Mouse (Mus musculus): ENCODE data around the gene Atxn7l1. TPM values are rescaled to one million over a fixed set of nuclear protein-coding genes. Genes with fewer than 3 reads are reported as not detected.

The Atxn7l1 gene
- total RNA-seq, 2 experiments from 2014 or later: 61.4 to 62.9 TPM

- intact Hi-C loops (cut with DNase I): loop anchor here (10.0 kb wide), 1 partner anchor 241 kb away; no protein-coding TSS in a partner anchor
- DNase-seq: no peak
These were observed 118.4 kb downstream of the Atxn7l1 start for GRCm38 (mm10) chr12:33265877-33266276.

- intact Hi-C loops (cut with DNase I): loop anchor here (10.0 kb wide), 1 partner anchor 243 kb away; no protein-coding TSS in a partner anchor
- peak; percentile 18 for DNase-seq
These were observed 120.5 kb downstream of the Atxn7l1 start for GRCm38 (mm10) chr12:33267965-33268364.

- peak; percentile 72 for DNase-seq
- intact Hi-C loops (cut with DNase I): loop anchor here (10.0 kb wide), 2 partner anchors 65 to 245 kb away; no protein-coding TSS in a partner anchor
These were observed 122.2 kb downstream of the Atxn7l1 start for GRCm38 (mm10) chr12:33269743-33270142.

- intact Hi-C loops (cut with DNase I): loop anchor here (10.0 kb wide), 1 partner anchor 63 kb away; no protein-coding TSS in a partner anchor
- no peak for DNase-seq
These were observed 124.4 kb downstream of the Atxn7l1 start for GRCm38 (mm10) chr12:33271865-33272264.

- intact Hi-C loops (cut with DNase I): loop anchor here (10.0 kb wide), 1 partner anchor 62 kb away; no protein-coding TSS in a partner anchor
- no peak for DNase-seq
These were observed 124.9 kb downstream of the Atxn7l1 start for GRCm38 (mm10) chr12:33272441-33272840.

- no peak for DNase-seq
- intact Hi-C loops (cut with DNase I): loop anchor here (10.0 kb wide), 1 partner anchor 62 kb away; no protein-coding TSS in a partner anchor
These were observed 125.7 kb downstream of the Atxn7l1 start for GRCm38 (mm10) chr12:33273147-33273546.

GRCm38 (mm10) chr12:33273668-33274067 lies 126.2 kb downstream of the Atxn7l1 start:
- DNase-seq: no peak
- intact Hi-C loops (cut with DNase I): loop anchor here (10.0 kb wide), 1 partner anchor 61 kb away; no protein-coding TSS in a partner anchor

GRCm38 (mm10) chr12:33276028-33276427 lies 128.5 kb downstream of the Atxn7l1 start:
- DNase-seq: peak; percentile 43
- intact Hi-C loops (cut with DNase I): loop anchor here (10.0 kb wide), 1 partner anchor 59 kb away; no protein-coding TSS in a partner anchor

GRCm38 (mm10) chr12:33277427-33277826 lies 129.9 kb downstream of the Atxn7l1 start:
- DNase-seq: no peak
- intact Hi-C loops (cut with DNase I): loop anchor here (10.0 kb wide), 1 partner anchor 57 kb away; no protein-coding TSS in a partner anchor

GRCm38 (mm10) chr12:33279159-33279558 lies 131.7 kb downstream of the Atxn7l1 start:
- intact Hi-C loops (cut with DNase I): loop anchor here (10.0 kb wide), 1 partner anchor 56 kb away; no protein-coding TSS in a partner anchor
- no peak for DNase-seq

- DNase-seq: peak; percentile 69
- intact Hi-C loops (cut with DNase I): no loop called here
These were observed 133.3 kb downstream of the Atxn7l1 start for GRCm38 (mm10) chr12:33280805-33281204.

- no peak for DNase-seq
- intact Hi-C loops (cut with DNase I): no loop called here
These were observed 136.9 kb downstream of the Atxn7l1 start for GRCm38 (mm10) chr12:33284344-33284936.

- intact Hi-C loops (cut with DNase I): no loop called here
- no peak for DNase-seq
These were observed 137.9 kb downstream of the Atxn7l1 start for GRCm38 (mm10) chr12:33285354-33285753.

- intact Hi-C loops (cut with DNase I): no loop called here
- peak; percentile 67 for DNase-seq
These were observed 138.6 kb downstream of the Atxn7l1 start for GRCm38 (mm10) chr12:33285933-33286649.

- intact Hi-C loops (cut with DNase I): no loop called here
- no peak for DNase-seq
These were observed 140.2 kb downstream of the Atxn7l1 start for GRCm38 (mm10) chr12:33287686-33288085.

GRCm38 (mm10) chr12:33288746-33289145 lies 141.3 kb downstream of the Atxn7l1 start:
- intact Hi-C loops (cut with DNase I): no loop called here
- no peak for DNase-seq

GRCm38 (mm10) chr12:33302070-33302469 lies 154.6 kb downstream of the Atxn7l1 start:
- intact Hi-C loops (cut with DNase I): no loop called here
- peak; percentile 42 for DNase-seq

- intact Hi-C loops (cut with DNase I): no loop called here
- DNase-seq: peak; percentile 31
These were observed 155.3 kb downstream of the Atxn7l1 start for GRCm38 (mm10) chr12:33302523-33303383.

GRCm38 (mm10) chr12:33303384-33303770 lies 155.9 kb downstream of the Atxn7l1 start:
- intact Hi-C loops (cut with DNase I): no loop called here
- no peak for DNase-seq

GRCm38 (mm10) chr12:33305106-33305505 lies 157.6 kb downstream of the Atxn7l1 start:
- no peak for DNase-seq
- intact Hi-C loops (cut with DNase I): no loop called here

GRCm38 (mm10) chr12:33306476-33306875 lies 159.0 kb downstream of the Atxn7l1 start:
- intact Hi-C loops (cut with DNase I): no loop called here
- no peak for DNase-seq

All from left cerebral cortex, postnatal 4 days (tissue).